Mouse (Mus musculus) CH12.LX (cell line): ENCODE data around the gene Lrriq3. TPM values are rescaled to one million over a fixed set of nuclear protein-coding genes. Genes with fewer than 3 reads are reported as not detected.

Experiments
- DNase-seq: peaks from one replicate; pipeline ENCODE4 v3.0.0-alpha.2; 2013; ENCODE audit errors: extremely low read depth
- H3K27ac ChIP-seq: 2 replicates; pipeline ENCODE4 v1.5.1; 2012; ENCODE audit warnings: low read depth, mild to moderate bottlenecking, control low read depth, moderate library complexity; ENCODE audit not compliant: insufficient read depth
- H3K27me3 ChIP-seq: replicated peaks from 2 replicates; pipeline ENCODE3; 2012; ENCODE audit warnings: inconsistent platforms
- H3K36me3 ChIP-seq, 2 experiments: replicated peaks in 1 of 2; 2 replicates each; pipeline versions ENCODE3 to v1.6.1; 2012; ENCODE audit warnings: inconsistent platforms in 1 of 2, low read length in 1 of 2, mild to moderate bottlenecking in 1 of 2, mixed read lengths in 1 of 2, moderate library complexity in 1 of 2; ENCODE audit not compliant: control insufficient read depth in 1 of 2, insufficient read depth in 1 of 2
- H3K4me1 ChIP-seq, 2 experiments: 2 replicates each; pipeline ENCODE4 v1.6.1; 2012; ENCODE audit warnings: inconsistent platforms in 1 of 2, moderate library complexity in 1 of 2; ENCODE audit not compliant: insufficient read depth in 2 of 2, control insufficient read depth in 1 of 2
- H3K4me2 ChIP-seq: 2 replicates; pipeline ENCODE4 v1.6.1; 2012; ENCODE audit warnings: low read depth, mild to moderate bottlenecking, control low read depth; ENCODE audit not compliant: poor library complexity, insufficient read depth, severe bottlenecking
- H3K4me3 ChIP-seq, 3 experiments: fragments of 150-350 bp in 1 of 3; sonication (generic) in 1 of 3; replicated peaks in 1 of 3; 2 replicates each; pipeline versions ENCODE3 to v1.5.1; 2011 to 2012; ENCODE audit warnings: low read depth in 2 of 3, low read length in 2 of 3, mild to moderate bottlenecking in 2 of 3, moderate library complexity in 2 of 3, control low read depth in 1 of 3, improper control_type of control experiment in 1 of 3, inconsistent platforms in 1 of 3, mixed read lengths in 1 of 3; ENCODE audit not compliant: poor library complexity in 1 of 3
- H3K79me2 ChIP-seq: replicated peaks from 2 replicates; pipeline ENCODE4 v1.6.1; 2012; ENCODE audit warnings: mild to moderate bottlenecking, moderate library complexity; ENCODE audit not compliant: control insufficient read depth, poor library complexity, insufficient read depth, severe bottlenecking; ENCODE audit errors: extremely low read depth
- H3K9ac ChIP-seq: 2 replicates; pipeline ENCODE4 v1.6.1; 2012; ENCODE audit warnings: low read depth, mild to moderate bottlenecking, control low read depth, moderate library complexity; ENCODE audit not compliant: insufficient read depth
- H3K9me3 ChIP-seq: replicated peaks from 2 replicates; pipeline ENCODE3; 2012; ENCODE audit warnings: low read length, inconsistent platforms, mixed read lengths
- CHD1 ChIP-seq: IDR thresholded peaks from 2 replicates; pipeline ENCODE4 v1.6.1; 2012; ENCODE audit warnings: low read depth, low read length, improper control_type of control experiment, inconsistent platforms
- CHD2 ChIP-seq: IDR thresholded peaks from 2 replicates; pipeline ENCODE4 v1.6.1; 2011; ENCODE audit warnings: low read length, improper control_type of control experiment
- ETS1 ChIP-seq: conservative IDR thresholded peaks from 2 replicates; pipeline ENCODE4 v1.6.1; 2012; ENCODE audit warnings: low read depth, mild to moderate bottlenecking, inconsistent platforms, low read length, improper control_type of control experiment, moderate library complexity
- HCFC1 ChIP-seq: IDR thresholded peaks from 2 replicates; pipeline ENCODE4 v1.6.1; 2012; ENCODE audit warnings: low read depth, mild to moderate bottlenecking, inconsistent platforms, low read length, improper control_type of control experiment
- IRF4 ChIP-seq: IDR thresholded peaks from 2 replicates; pipeline ENCODE4 v1.6.1; 2014; ENCODE audit warnings: low read depth, mild to moderate bottlenecking, inconsistent platforms, low read length, improper control_type of control experiment
- JUN ChIP-seq: IDR thresholded peaks from 2 replicates; pipeline ENCODE4 v1.6.1; 2011; ENCODE audit warnings: low read depth, mild to moderate bottlenecking, low read length, improper control_type of control experiment, moderate library complexity; ENCODE audit not compliant: insufficient read depth
- KAT2A ChIP-seq: IDR thresholded peaks from 2 replicates; pipeline ENCODE4 v1.6.1; 2012; ENCODE audit warnings: low read length, improper control_type of control experiment, inconsistent platforms; ENCODE audit not compliant: insufficient replicate concordance
- MAX ChIP-seq: IDR thresholded peaks from 2 replicates; pipeline ENCODE4 v1.6.1; 2011; ENCODE audit warnings: low read length, improper control_type of control experiment
- MEF2A ChIP-seq: IDR thresholded peaks from 2 replicates; pipeline ENCODE4 v1.6.1; 2014; ENCODE audit warnings: low read depth, mild to moderate bottlenecking, inconsistent platforms, low read length, improper control_type of control experiment, borderline replicate concordance
- MXI1 ChIP-seq: IDR thresholded peaks from 2 replicates; pipeline ENCODE4 v1.6.1; 2011; ENCODE audit warnings: mild to moderate bottlenecking, low read depth, low read length, improper control_type of control experiment
- MYC ChIP-seq: IDR thresholded peaks from 2 replicates; pipeline ENCODE4 v1.6.1; 2011; ENCODE audit warnings: low read depth, mild to moderate bottlenecking, improper control_type of control experiment, low read length
- NRF1 ChIP-seq: IDR thresholded peaks from 2 replicates; pipeline ENCODE4 v1.6.1; 2014; ENCODE audit warnings: low read depth, mild to moderate bottlenecking, inconsistent platforms, low read length, improper control_type of control experiment, moderate library complexity
- POLR2AphosphoS2 ChIP-seq: IDR thresholded peaks from 2 replicates; pipeline ENCODE4 v1.6.1; 2011; ENCODE audit warnings: low read depth, low read length, improper control_type of control experiment
- RAD21 ChIP-seq: IDR thresholded peaks from 2 replicates; pipeline ENCODE4 v1.6.1; 2011; ENCODE audit warnings: low read depth, mild to moderate bottlenecking, low read length, improper control_type of control experiment, moderate library complexity
- SIN3A ChIP-seq: IDR thresholded peaks from 2 replicates; pipeline ENCODE4 v1.6.1; 2012; ENCODE audit warnings: low read length, improper control_type of control experiment, inconsistent platforms
- UBTF ChIP-seq: IDR thresholded peaks from 2 replicates; pipeline ENCODE4 v1.6.1; 2012; ENCODE audit warnings: low read depth, mild to moderate bottlenecking, inconsistent platforms, low read length, improper control_type of control experiment, moderate library complexity
- USF1 ChIP-seq: IDR thresholded peaks from 2 replicates; pipeline ENCODE4 v1.6.1; 2014; ENCODE audit warnings: low read depth, mild to moderate bottlenecking, inconsistent platforms, low read length, improper control_type of control experiment
- USF2 ChIP-seq: conservative IDR thresholded peaks from 2 replicates; pipeline ENCODE4 v1.6.1; 2011; ENCODE audit warnings: low read depth, low read length, improper control_type of control experiment
- ZC3H11A ChIP-seq: IDR thresholded peaks from 2 replicates; pipeline ENCODE4 v1.6.1; 2012; ENCODE audit warnings: low read depth, mild to moderate bottlenecking, inconsistent platforms, low read length, improper control_type of control experiment
- ZKSCAN1 ChIP-seq: IDR thresholded peaks from 2 replicates; pipeline ENCODE4 v1.6.1; 2012; ENCODE audit warnings: low read depth, inconsistent platforms, low read length, improper control_type of control experiment, borderline replicate concordance
- dilution Hi-C: fragments of 300-500 bp; cut with MboI; formaldehyde crosslinking; loops from 2 replicates; pipeline ENCODE4 v1.14.3; 2020; ENCODE audit warnings: low sequenced_read_pairs; ENCODE audit not compliant: extremely low pct_unique_long_range_greater_than_20kb, extremely low pct_ligation_motif_present
- in situ Hi-C: fragments of 300-500 bp; cut with MboI; formaldehyde crosslinking; loops from 3 replicates; pipeline ENCODE4 v1.14.3; 2019; ENCODE audit warnings: low sequenced_read_pairs, low pct_ligation_motif_present, low pct_unique_long_range_greater_than_20kb, mixed read lengths
- polyA plus RNA-seq: library from polyadenylated mRNA; unstranded; fragments of >175 nt; gene quantifications from 2 replicates; pipeline ENCODE4 v1.2.1, GENCODE M21; 2012; ENCODE audit warnings: low read depth; ENCODE audit not compliant: insufficient read length
- total RNA-seq, 2 experiments: library from RNA; depleted of rRNA; stranded (reverse); fragments of 300-350 nt in 1 of 2; fragments of >200 nt in 1 of 2; gene quantifications; 2 replicates each; pipeline ENCODE4 v1.2.3; 2012 to 2014

Lrriq3 gene
- total and polyA plus RNA-seq, 3 experiments = 0.51 to 1.7 (median 0.68) TPM

GRCm38 (mm10) chr3:155058800-155059448 is 34.3 kb upstream of the Lrriq3 start (continued):
- TF ChIP-seq MEF2A (no peak), MXI1 (no peak)

- Histone ChIP-seq H3K36me3 (no peaks in the 10 kb centered on the region), H3K9me3 (no peaks in the 10 kb centered on the region), H3K4me1 (peaks cover 0 to 17% of the 10 kb centered on the region in 2 experiments; a peak in 2 of 4 replicates), H3K27me3 (no peaks in the 10 kb centered on the region), H3K4me3 (no peak overlapping the region), H3K9ac (no peak overlapping the region), H3K27ac (no peak overlapping the region), H3K79me2 (no peaks in the 10 kb centered on the region), H3K4me2 (no peak overlapping the region)
- in situ Hi-C loops = no loop called here
- DNase-seq = no peak
- no peak for TF ChIP-seq MEF2A
- dilution Hi-C loops = no loop called here
Observed at GRCm38 (mm10) chr3:155059449-155059822, 33.8 kb upstream of the Lrriq3 start.

- in situ Hi-C loops = no loop called here
- DNase-seq = no peak
- Histone ChIP-seq H3K9ac (no peak overlapping the region), H3K36me3 (no peaks in the 10 kb centered on the region), H3K9me3 (no peaks in the 10 kb centered on the region), H3K79me2 (no peaks in the 10 kb centered on the region), H3K27me3 (no peaks in the 10 kb centered on the region), H3K4me1 (peaks cover 0 to 5% of the 10 kb centered on the region in 2 experiments; a peak in 2 of 4 replicates), H3K4me3 (no peak overlapping the region), H3K4me2 (no peak overlapping the region), H3K27ac (no peak overlapping the region)
- TF ChIP-seq HCFC1 = no peak
- TF ChIP-seq JUN = no peak
- no peak for TF ChIP-seq UBTF
- no peak for TF ChIP-seq POLR2AphosphoS2
- no peak for TF ChIP-seq MAX
- no peak for TF ChIP-seq CHD1
- no peak for TF ChIP-seq RAD21
- TF ChIP-seq IRF4 = no peak
- TF ChIP-seq USF1 = no peak
- no peak for TF ChIP-seq ETS1
- TF ChIP-seq ZKSCAN1 = no peak
- TF ChIP-seq USF2 = no peak
- no peak for TF ChIP-seq KAT2A
- TF ChIP-seq MEF2A = no peak
- no peak for TF ChIP-seq SIN3A
- no peak for TF ChIP-seq CHD2
- no peak for TF ChIP-seq ZC3H11A
- TF ChIP-seq MYC = no peak
- TF ChIP-seq MXI1 = no peak
- no peak for TF ChIP-seq NRF1
- dilution Hi-C loops = no loop called here
Observed at GRCm38 (mm10) chr3:155077908-155078307, 15.3 kb upstream of the Lrriq3 start.
